Mouse (Mus musculus) ES-E14 (cell line): ENCODE data around the gene Grin3a. TPM values are rescaled to one million over a fixed set of nuclear protein-coding genes. Genes with fewer than 3 reads are reported as not detected.
A peak's percentile ranks its signal among the peaks of the same experiment; 100 is the strongest.

Experiments
- DNase-seq: peaks from one replicate; pipeline ENCODE4 v3.0.0-alpha.2; 2013; ENCODE audit warnings: low read depth, low spot score
- H3K27ac ChIP-seq: 2 replicates; pipeline ENCODE4 v1.5.1; 2012; ENCODE audit warnings: low read depth, mild to moderate bottlenecking, low read length, moderate library complexity, mixed read lengths; ENCODE audit not compliant: poor library complexity, insufficient read depth, severe bottlenecking
- H3K36me3 ChIP-seq: 2 replicates; pipeline ENCODE4 v1.6.1; 2012; ENCODE audit warnings: mild to moderate bottlenecking, low read length, moderate library complexity, mixed read lengths; ENCODE audit not compliant: control insufficient read depth, poor library complexity, insufficient read depth, severe bottlenecking
- H3K4me1 ChIP-seq, 2 experiments: fragments of 150-350 bp in 1 of 2; sonication (generic) in 1 of 2; 2 replicates each; pipeline ENCODE4 v1.6.1; 2012; ENCODE audit warnings: low read length in 2 of 2, mild to moderate bottlenecking in 1 of 2, mixed read lengths in 1 of 2; ENCODE audit not compliant: control insufficient read depth in 2 of 2, insufficient read depth in 2 of 2, poor library complexity in 1 of 2
- H3K4me3 ChIP-seq, 2 experiments: fragments of 150-350 bp in 1 of 2; sonication (generic) in 1 of 2; 2 replicates each; pipeline ENCODE4 v1.5.1; 2012; ENCODE audit warnings: low read length in 2 of 2, low read depth in 1 of 2, mild to moderate bottlenecking in 1 of 2, mixed read lengths in 1 of 2; ENCODE audit not compliant: insufficient read depth in 1 of 2, poor library complexity in 1 of 2, severe bottlenecking in 1 of 2
- H3K9ac ChIP-seq: 2 replicates; pipeline ENCODE4 v1.6.1; 2012; ENCODE audit warnings: low read depth, mild to moderate bottlenecking, low read length, mixed read lengths; ENCODE audit not compliant: poor library complexity, insufficient read depth, severe bottlenecking
- H3K9me3 ChIP-seq: fragments of 150-350 bp; sonication (generic); 2 replicates; pipeline ENCODE4 v1.6.1; 2012; ENCODE audit warnings: low read depth, mild to moderate bottlenecking, low read length; ENCODE audit not compliant: control insufficient read depth, insufficient read depth
- CHD2 ChIP-seq: IDR thresholded peaks from 2 replicates; pipeline ENCODE4 v1.6.1; 2014; ENCODE audit warnings: mild to moderate bottlenecking, low read depth, low read length, inconsistent platforms
- HCFC1 ChIP-seq: IDR thresholded peaks from 2 replicates; pipeline ENCODE4 v1.6.1; 2012; ENCODE audit warnings: low read length, inconsistent platforms, borderline replicate concordance; ENCODE audit not compliant: insufficient read depth
- MAFK ChIP-seq: IDR thresholded peaks from 2 replicates; pipeline ENCODE4 v1.6.1; 2014; ENCODE audit warnings: mild to moderate bottlenecking, low read depth, low read length, inconsistent platforms; ENCODE audit not compliant: insufficient read depth
- ZC3H11A ChIP-seq: IDR thresholded peaks from 2 replicates; pipeline ENCODE4 v1.6.1; 2012; ENCODE audit warnings: low read depth, mild to moderate bottlenecking, inconsistent platforms, low read length, borderline replicate concordance
- ZNF384 ChIP-seq: IDR thresholded peaks from 2 replicates; pipeline ENCODE4 v1.6.1; 2012; ENCODE audit warnings: low read depth, low read length, inconsistent platforms
- in situ Hi-C, 2 experiments: fragments of 600-800 bp; cut with MboI; formaldehyde crosslinking; loops; one replicate each; pipeline ENCODE4 v1.15.1; 2025; ENCODE audit warnings: low sequenced_read_pairs in 2 of 2, inconsistent platforms in 1 of 2; ENCODE audit not compliant: unreplicated experiment in 2 of 2
- total RNA-seq: library from RNA; depleted of rRNA; stranded (reverse); fragments of 300-350 nt; gene quantifications from 2 replicates; pipeline ENCODE4 v1.2.3, GENCODE M21; 2012

Grin3a gene
- total RNA-seq, 1 experiment, result 0.18 TPM

GRCm38 (mm10) chr4:49691405-49692194, 153.9 kb downstream of the Grin3a start:
- in situ Hi-C loops, result no loop called here
- no peak for DNase-seq
- TF ChIP-seq ZC3H11A (no peak), MAFK (no peak), ZNF384 (no peak)

GRCm38 (mm10) chr4:49688594-49689288, 156.8 kb downstream of the Grin3a start:
- no peak overlapping the region for H3K4me3 ChIP-seq
- TF ChIP-seq HCFC1, result no peak
- peak; percentile 79; the same call in 1 of the 2 replicates for TF ChIP-seq ZC3H11A
- TF ChIP-seq ZNF384, result peak; percentile 97
- no peaks in the 10 kb centered on the region for H3K36me3 ChIP-seq
- DNase-seq, result peak; percentile 50
- H3K9me3 ChIP-seq, result no peaks in the 10 kb centered on the region
- H3K9ac ChIP-seq, result no peak overlapping the region
- no peak overlapping the region for H3K27ac ChIP-seq
- in situ Hi-C loops, result no loop called here
- H3K4me1 ChIP-seq, result no peaks in the 10 kb centered on the region

More at GRCm38 (mm10) chr4:49691405-49692194, 153.9 kb downstream of the Grin3a start:
- no peak overlapping the region for H3K4me3 ChIP-seq
- H3K27ac ChIP-seq, result no peak overlapping the region
- H3K36me3 ChIP-seq, result no peaks in the 10 kb centered on the region
- no peaks in the 10 kb centered on the region for H3K9me3 ChIP-seq
- no peak overlapping the region for H3K9ac ChIP-seq
- H3K4me1 ChIP-seq, result no peaks in the 10 kb centered on the region

DNA sequence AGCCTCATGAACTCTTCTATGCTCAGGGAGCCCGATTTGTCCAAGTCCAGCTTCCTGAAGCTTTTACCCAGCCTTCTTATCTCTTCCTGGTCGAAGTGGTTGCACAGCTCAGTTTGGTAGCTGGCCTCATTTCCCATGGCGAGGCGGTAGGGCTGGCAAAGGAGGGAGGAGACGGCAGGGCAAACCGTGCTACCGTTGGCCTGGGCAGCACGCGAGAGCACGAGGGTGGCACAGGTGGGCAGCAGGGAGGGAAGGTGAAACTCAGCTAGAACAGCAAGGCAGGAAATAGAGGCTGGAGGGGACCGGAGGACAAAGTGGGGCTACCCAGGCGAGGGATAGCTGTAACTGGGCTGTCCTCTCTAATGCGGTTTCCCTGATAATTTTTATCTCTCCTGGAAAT, 163.7 kb downstream of the Grin3a start, which contains the start of gene Ppp3r2:
Gene Ppp3r2, minus strand, starts transcription at position 213 of the 400 bp plus-strand sequence.
- H3K4me1 ChIP-seq, result no peaks in the 10 kb centered on the region
- no peak within 1 kb of the TSS for H3K27ac ChIP-seq
- no peak within 1 kb of the TSS for H3K4me3 ChIP-seq
- H3K36me3 ChIP-seq, result no peaks in the 10 kb centered on the region
- H3K9me3 ChIP-seq, result no peaks in the 10 kb centered on the region
- TF ChIP-seq ZNF384, result no peak
- no peak for TF ChIP-seq CHD2
- no peak for TF ChIP-seq ZC3H11A
- no peak for TF ChIP-seq HCFC1
- TF ChIP-seq MAFK, result no peak
- H3K9ac ChIP-seq, result no peak within 1 kb of the TSS
- in situ Hi-C loops, result no loop called here
- no peak for DNase-seq

DNA sequence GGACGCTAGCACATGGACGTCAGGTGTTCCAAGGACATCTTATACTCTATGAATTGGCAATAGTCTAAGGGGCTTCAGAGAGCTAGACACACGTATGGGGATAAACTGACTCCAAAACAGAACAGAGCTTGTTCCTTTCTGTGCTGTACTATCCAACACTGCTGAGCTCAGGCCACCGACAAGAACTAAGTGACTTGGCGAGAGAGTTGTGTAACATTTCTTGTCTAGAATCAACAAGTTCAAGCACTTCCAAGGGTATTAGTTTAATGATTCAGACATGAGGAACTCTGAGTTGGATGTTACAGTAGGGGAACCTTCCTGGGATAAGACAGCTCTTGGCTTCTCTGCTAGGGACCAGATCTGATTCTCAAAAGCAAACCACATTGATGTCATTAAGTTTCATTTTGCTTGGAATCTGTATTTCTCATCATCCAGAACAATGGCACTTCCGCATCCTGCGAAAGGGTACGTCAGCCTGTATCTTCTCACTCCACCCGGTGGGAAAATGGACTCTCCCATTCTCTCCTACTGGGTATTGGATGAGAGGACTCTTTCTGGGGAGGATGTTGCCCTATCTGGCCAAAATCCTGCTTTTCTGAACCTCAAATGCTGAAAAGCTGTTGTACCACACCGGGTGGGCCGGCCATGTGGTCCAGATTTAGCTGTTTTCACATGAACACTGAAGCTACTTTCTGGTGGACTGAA, 165.2 kb downstream of the Grin3a start:
- Histone ChIP-seq H3K27ac (no peak overlapping the region), H3K9me3 (no peaks in the 10 kb centered on the region), H3K36me3 (no peaks in the 10 kb centered on the region), H3K4me3 (no peak overlapping the region), H3K9ac (no peak overlapping the region), H3K4me1 (no peaks in the 10 kb centered on the region)
- no peak for DNase-seq
- in situ Hi-C loops, result no loop called here
- TF ChIP-seq HCFC1 (no peak), ZC3H11A (no peak)
